Mouse (Mus musculus) heart, embryonic 16.5 days (tissue): ENCODE measurements at regions not wholly inside any gene's neighbourhood (a gene's known extent, or its start where the extent isn't known, plus 50 kb on each side); places are given as distances from the start of the nearest gene placed in this dataset.

Source experiments
- ATAC-seq: fragments of 200-750 bp; cut with Nextera tagmentation; replicated peaks from 2 replicates; pipeline ENCODE4 v1.8.0; 2017; ENCODE audit warnings: moderate number of reproducible peaks; ENCODE audit not compliant: insufficient read depth, low FRiP score; ENCODE audit errors: extremely low read depth
- H3K27ac ChIP-seq: fragments of 300-500 bp; sonication (generic); 2 replicates; pipeline ENCODE4 v1.5.1; 2014; ENCODE audit warnings: mild to moderate bottlenecking, low read length, control low read depth, moderate library complexity
- H3K27me3 ChIP-seq: fragments of 300-500 bp; sonication (generic); 2 replicates; pipeline ENCODE4 v1.6.1; 2014; ENCODE audit warnings: low read length, mixed read lengths; ENCODE audit not compliant: control insufficient read depth, insufficient read depth
- H3K36me3 ChIP-seq: fragments of 300-500 bp; sonication (generic); 2 replicates; pipeline ENCODE4 v1.6.1; 2014; ENCODE audit not compliant: control insufficient read depth, insufficient read depth
- H3K4me1 ChIP-seq: fragments of 300-500 bp; sonication (generic); 2 replicates; pipeline ENCODE4 v1.6.1; 2014; ENCODE audit warnings: low read length, mixed read lengths; ENCODE audit not compliant: control insufficient read depth, insufficient read depth
- H3K4me2 ChIP-seq: fragments of 300-500 bp; sonication (generic); 2 replicates; pipeline ENCODE4 v1.6.1; 2014; ENCODE audit warnings: low read depth, mild to moderate bottlenecking, control low read depth, low read length
- H3K4me3 ChIP-seq: fragments of 300-500 bp; sonication (generic); 2 replicates; pipeline ENCODE4 v1.5.1; 2014; ENCODE audit warnings: mild to moderate bottlenecking, control low read depth, low read length
- H3K9ac ChIP-seq: fragments of 300-500 bp; sonication (generic); 2 replicates; pipeline ENCODE4 v1.6.1; 2014; ENCODE audit warnings: low read length, control low read depth
- H3K9me3 ChIP-seq: fragments of 300-500 bp; sonication (generic); replicated peaks from 2 replicates; pipeline ENCODE4 v1.6.1; 2016; ENCODE audit warnings: low read length; ENCODE audit not compliant: control insufficient read depth
- WGBS: fragments of 180-500 bp; shearing (Covaris S2); extraction: QIAGEN DNeasy Blood & Tissue Kit; methylation state at CpG from one replicate; pipeline ENCODE4 v1.1.7; 2014; 5-methylcytosine and 5-hydroxymethylcytosine counted together

DNA sequence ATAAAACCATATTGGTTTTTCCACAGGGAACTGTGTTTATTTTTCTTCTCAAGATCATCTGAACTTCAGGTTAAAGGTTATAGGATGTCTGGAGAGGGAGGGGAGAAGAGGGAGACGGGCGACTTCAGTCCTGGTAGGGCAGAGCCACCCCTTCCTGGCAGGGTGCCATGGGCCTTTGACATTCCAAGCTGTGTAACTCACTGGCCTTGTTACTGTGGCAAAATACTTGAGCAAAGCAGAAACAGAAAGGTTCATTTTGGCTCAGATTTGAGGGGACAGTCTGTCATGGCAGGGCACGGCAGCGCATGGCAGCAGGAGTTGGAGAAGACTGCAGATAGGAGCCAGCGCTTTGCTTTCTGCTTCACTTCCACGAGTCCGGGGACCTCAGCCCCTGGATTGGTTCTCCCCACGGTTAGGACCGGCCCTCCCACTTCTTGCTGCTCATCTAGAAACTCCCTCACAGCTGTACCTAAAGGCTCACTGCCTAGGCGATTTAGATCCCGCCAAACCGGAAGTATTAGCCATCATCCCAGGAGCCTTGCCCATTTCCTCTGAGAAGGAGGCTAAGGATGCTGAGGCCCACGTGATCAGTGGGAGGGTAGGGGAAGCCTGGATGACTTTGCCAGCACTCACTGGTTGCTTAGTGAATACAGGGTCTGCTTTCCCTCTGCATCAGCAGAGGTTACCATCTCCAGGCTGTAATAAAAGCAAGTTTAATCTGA, 195.5 kb downstream of the Uaca start:
- ATAC-seq, result peak; percentile 69; the same call in 1 of the 2 replicates
- peak overlapping the region; percentile 38; the same call in 1 of the 2 replicates for H3K4me2 ChIP-seq
- H3K27me3 ChIP-seq, result no peaks in the 10 kb centered on the region; the same call in 1 of the 2 replicates
- no peak overlapping the region for H3K4me3 ChIP-seq
- H3K9ac ChIP-seq, result no peak overlapping the region
- no peaks in the 10 kb centered on the region for H3K9me3 ChIP-seq
- no peaks in the 10 kb centered on the region for H3K4me1 ChIP-seq
- WGBS, result 38% methylated on average over 13 of the region's 13 CpGs
- H3K27ac ChIP-seq, result no peak overlapping the region
- H3K36me3 ChIP-seq, result no peaks in the 10 kb centered on the region

DNA sequence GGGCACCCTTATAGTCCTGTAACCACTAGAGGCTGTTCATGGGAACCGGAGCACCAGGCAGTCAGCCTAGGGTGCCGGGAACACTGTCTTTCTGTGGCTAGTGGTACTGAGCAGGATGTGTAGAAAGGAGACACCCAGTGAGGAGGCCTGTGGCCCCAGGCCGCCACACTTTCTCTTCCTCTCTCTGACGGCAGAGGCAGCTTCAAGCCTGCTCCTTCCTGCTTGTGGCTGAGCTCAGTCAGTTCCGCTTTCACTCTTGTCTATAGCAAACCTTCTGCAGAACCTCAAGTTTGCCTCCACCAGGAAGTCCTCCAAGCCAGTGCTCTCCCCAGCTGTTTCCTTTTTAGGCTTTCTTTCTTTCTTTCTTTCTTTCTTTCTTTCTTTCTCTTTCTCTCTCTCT, 197.2 kb downstream of the Uaca start:
- H3K4me3 ChIP-seq, result no peak overlapping the region
- peaks cover 6% of the 10 kb centered on the region for H3K4me1 ChIP-seq
- no peaks in the 10 kb centered on the region; the same call in 1 of the 2 replicates for H3K27me3 ChIP-seq
- H3K27ac ChIP-seq, result 0 out of 2 replicates have a peak overlapping the region, but pooled peaks have one; percentile 38
- no peak overlapping the region for H3K9ac ChIP-seq
- 63% methylated on average over 5 of the region's 5 CpGs for WGBS
- no peak overlapping the region for H3K4me2 ChIP-seq
- no peak for ATAC-seq
- H3K36me3 ChIP-seq, result no peaks in the 10 kb centered on the region
- no peaks in the 10 kb centered on the region for H3K9me3 ChIP-seq

DNA sequence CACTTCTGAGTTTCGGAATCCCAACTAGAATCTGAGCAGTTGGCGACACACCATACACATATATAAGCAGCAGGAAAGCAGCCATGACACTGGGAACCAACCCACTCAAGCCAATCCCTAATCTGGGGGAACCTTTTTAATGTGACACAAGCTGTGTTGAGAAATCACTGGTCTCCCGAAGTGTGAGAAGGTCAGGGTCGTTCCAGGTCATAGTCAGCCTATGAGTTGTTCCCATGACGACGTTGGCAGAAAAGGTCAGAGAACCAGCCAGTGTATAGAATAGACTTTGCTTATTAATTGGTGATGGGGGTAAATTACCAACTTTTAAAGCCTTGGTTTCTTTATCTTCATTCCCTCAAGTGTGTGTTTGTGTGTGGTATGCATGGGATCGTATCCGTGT, 199.3 kb downstream of the Uaca start:
- no peaks in the 10 kb centered on the region for H3K9me3 ChIP-seq
- H3K4me2 ChIP-seq, result no peak overlapping the region
- H3K27me3 ChIP-seq, result no peaks in the 10 kb centered on the region; the same call in 1 of the 2 replicates
- no peak overlapping the region for H3K9ac ChIP-seq
- no peak overlapping the region for H3K27ac ChIP-seq
- H3K36me3 ChIP-seq, result no peaks in the 10 kb centered on the region
- peaks cover 6% of the 10 kb centered on the region for H3K4me1 ChIP-seq
- no peak overlapping the region for H3K4me3 ChIP-seq
- 78% methylated on average over 8 of the region's 8 CpGs for WGBS
- ATAC-seq, result no peak

DNA sequence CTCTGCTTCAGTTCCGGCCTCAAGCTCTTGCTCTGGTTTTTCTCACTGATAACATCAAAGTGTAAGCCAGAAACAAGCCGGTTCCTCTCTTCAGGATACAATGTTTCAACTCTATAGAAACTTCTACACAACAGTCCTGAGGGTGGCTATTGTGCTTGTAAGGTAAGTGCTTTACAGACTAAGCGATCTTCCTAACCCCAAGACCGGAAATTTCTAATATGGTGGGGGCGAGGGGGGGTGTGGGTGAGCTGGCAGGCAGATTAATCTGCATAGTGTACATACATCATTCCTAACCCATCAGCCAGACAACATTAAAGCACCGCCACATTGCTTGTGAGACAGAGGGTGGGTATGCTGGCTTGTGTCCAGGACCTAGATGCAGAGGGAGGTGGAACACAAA, 200.8 kb downstream of the Uaca start:
- 27% methylated on average over 6 of the region's 6 CpGs for WGBS
- Histone ChIP-seq H3K36me3 (no peaks in the 10 kb centered on the region), H3K27me3 (no peaks in the 10 kb centered on the region; the same call in 1 of the 2 replicates), H3K4me1 (peaks cover 6% of the 10 kb centered on the region), H3K27ac (no peak overlapping the region), H3K4me3 (no peak overlapping the region), H3K9ac (no peak overlapping the region), H3K4me2 (no peak overlapping the region), H3K9me3 (no peaks in the 10 kb centered on the region)
- no peak for ATAC-seq

DNA sequence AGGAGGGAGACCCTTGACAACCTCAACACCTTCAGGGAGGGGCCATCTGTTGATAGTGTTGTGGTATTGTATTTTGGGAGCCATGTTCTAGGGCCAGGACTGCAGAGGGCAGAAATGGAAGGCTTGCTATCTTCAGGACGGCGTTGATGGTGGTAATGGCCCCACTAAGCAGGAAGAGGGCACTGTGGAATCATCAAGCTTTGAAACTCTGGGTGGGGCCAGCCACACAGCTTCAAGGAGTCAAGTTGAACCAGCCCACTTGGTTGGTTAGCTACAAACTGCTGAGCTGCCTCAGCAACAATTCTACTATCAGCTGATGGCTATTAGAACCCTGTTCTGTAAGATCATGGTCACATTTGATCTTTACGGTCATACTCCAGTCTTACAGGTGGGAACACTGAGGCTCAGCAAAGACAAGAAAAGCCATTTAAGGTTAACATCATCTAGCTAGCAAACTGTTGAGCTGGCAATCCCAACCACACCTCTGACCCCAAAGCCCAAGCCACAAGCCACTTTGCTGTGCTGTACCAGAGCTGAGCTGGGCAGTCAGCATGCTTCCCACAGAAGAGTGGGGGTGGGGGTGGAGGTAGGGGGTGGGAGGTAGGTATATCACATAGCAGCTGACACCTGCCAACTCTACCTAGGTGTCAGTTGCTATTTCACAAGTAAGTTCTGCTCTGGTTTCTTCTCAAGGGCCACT, 203.9 kb downstream of the Uaca start:
- Histone ChIP-seq H3K9ac (no peak overlapping the region), H3K27me3 (peaks cover 2% of the 10 kb centered on the region), H3K9me3 (no peaks in the 10 kb centered on the region), H3K36me3 (no peaks in the 10 kb centered on the region), H3K4me1 (peaks cover 6% of the 10 kb centered on the region), H3K4me2 (no peak overlapping the region), H3K27ac (no peak overlapping the region), H3K4me3 (no peak overlapping the region)
- no peak for ATAC-seq
- WGBS, result 68% methylated on average over 3 of the region's 3 CpGs

DNA sequence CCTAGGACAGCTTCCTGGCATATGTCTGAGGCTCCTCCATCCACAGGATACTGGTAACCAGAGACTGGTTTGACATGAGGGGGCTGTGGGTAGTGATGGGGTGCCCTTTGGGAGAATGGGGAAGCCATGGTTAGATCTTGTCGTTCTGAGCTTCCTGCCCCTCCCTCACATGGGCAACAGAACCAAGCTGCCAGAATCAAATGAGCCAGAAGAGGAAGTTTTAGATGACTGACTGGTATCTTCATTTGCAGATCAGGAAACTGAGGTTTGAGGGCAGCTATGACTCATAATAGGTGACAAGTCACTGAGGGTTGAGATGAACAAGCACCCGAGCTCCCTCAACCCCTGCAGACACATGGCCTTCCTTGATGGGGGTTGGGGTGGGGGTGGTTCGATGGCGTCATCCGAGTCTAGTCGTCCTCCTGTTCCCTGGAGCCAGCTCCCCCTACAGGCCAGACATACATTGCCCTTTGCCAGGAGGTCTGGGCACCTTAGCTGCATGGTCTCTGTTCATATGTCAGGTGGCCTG, 204.7 kb downstream of the Uaca start:
- Histone ChIP-seq H3K4me2 (no peak overlapping the region), H3K27ac (no peak overlapping the region), H3K9me3 (no peaks in the 10 kb centered on the region), H3K36me3 (no peaks in the 10 kb centered on the region), H3K4me3 (no peak overlapping the region), H3K27me3 (peaks cover 2% of the 10 kb centered on the region), H3K4me1 (peaks cover 6% of the 10 kb centered on the region), H3K9ac (no peak overlapping the region)
- no peak; the same call in 1 of the 2 replicates for ATAC-seq
- 37% methylated on average over 6 of the region's 6 CpGs for WGBS

DNA sequence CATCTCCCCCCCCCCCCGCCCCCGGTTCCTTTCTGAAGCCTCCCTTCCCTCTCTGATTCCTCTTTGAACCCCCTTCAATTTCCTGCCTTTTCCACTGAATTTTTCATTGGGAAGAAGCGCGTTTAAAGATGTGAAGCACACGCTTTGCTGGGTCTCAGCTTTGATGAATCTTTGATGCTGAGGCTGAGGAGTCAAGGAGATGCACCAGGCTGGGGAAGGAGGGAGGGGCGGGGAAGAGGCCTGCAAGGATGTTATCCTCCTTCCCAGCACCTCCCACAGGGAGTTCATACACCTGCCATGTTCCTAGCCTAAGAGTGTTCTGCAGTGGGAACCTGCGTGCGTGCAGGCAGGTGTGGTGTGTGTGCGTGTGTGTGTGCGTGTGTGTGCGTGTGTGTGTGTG, 205.9 kb downstream of the Uaca start:
- Histone ChIP-seq H3K4me1 (peaks cover 2% of the 10 kb centered on the region), H3K4me2 (no peak overlapping the region), H3K27ac (no peak overlapping the region), H3K4me3 (no peak overlapping the region), H3K9me3 (no peaks in the 10 kb centered on the region), H3K36me3 (no peaks in the 10 kb centered on the region), H3K9ac (no peak overlapping the region), H3K27me3 (peaks cover 2% of the 10 kb centered on the region)
- no peak for ATAC-seq
- 75% methylated on average over 11 of the region's 11 CpGs for WGBS

DNA sequence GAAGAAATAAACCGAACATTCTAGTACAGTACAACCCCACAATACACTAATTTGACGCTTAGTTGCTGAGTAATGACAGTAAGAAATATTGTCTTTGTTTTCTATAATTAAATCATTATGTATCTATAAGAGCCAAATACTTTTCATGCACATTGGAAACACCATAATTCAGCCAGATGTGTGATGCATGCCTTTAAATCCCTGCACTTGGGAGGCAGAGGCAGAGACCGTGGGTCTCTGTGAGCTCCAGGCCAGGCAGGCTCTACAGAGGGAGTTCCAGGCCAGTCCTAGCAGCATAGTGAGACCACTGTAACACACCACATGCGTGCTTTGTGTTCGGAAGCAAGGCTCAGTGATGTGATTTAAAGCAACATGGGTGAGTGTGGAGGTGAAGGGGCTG, 208.2 kb downstream of the Uaca start:
- H3K4me1 ChIP-seq, result no peaks in the 10 kb centered on the region
- 84% methylated on average over 5 of the region's 5 CpGs for WGBS
- no peak overlapping the region for H3K4me3 ChIP-seq
- peaks cover 2% of the 10 kb centered on the region; the same call in 1 of the 2 replicates for H3K27me3 ChIP-seq
- H3K9ac ChIP-seq, result no peak overlapping the region
- no peaks in the 10 kb centered on the region for H3K36me3 ChIP-seq
- no peak overlapping the region for H3K4me2 ChIP-seq
- H3K9me3 ChIP-seq, result peaks cover 2% of the 10 kb centered on the region; the same call in 1 of the 2 replicates
- H3K27ac ChIP-seq, result no peak overlapping the region
- no peak for ATAC-seq

DNA sequence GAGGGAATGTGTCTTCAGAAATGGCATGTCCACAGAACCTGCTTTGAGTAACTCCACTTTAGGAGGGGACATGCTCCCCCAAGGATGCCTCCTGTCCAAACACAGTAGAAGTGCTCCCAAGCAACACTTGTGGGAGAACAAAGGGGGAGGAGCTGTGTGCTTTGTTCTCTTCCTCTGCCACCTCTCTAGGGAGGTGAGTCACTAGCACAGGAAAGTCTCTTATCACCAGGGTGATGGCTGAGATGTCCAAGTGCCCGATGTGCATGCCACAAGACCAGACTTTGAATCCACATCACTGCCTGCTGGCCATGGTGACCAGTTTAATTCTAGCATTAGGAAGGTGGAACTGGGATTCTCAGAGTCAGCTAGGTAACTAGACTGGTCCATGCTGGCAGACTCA, 214.1 kb downstream of the Uaca start:
- Histone ChIP-seq H3K4me3 (no peak overlapping the region), H3K4me1 (no peaks in the 10 kb centered on the region), H3K9me3 (peaks cover 6% of the 10 kb centered on the region), H3K4me2 (no peak overlapping the region), H3K9ac (no peak overlapping the region), H3K36me3 (no peaks in the 10 kb centered on the region), H3K27me3 (0 out of 2 replicates have a peak, but pooled peaks cover 2% of the 10 kb centered on the region), H3K27ac (no peak overlapping the region)
- 30% methylated on average over 1 of the region's 1 CpGs for WGBS
- no peak for ATAC-seq
